In genomic region chr12:56677620-56678019, GRCm38 (mm10) we compare ENCODE assay signal across 27 mouse cellular contexts. TPM values are rescaled to one million over a fixed set of nuclear protein-coding genes. Genes with fewer than 3 reads are reported as not detected.
"Had no signal": no experiment of that assay in that cellular context is flagged by ENCODE, and none has a peak within 500 bp of the region (broad histone marks: within the 10 kb centered on the region; RNA-seq: fewer than 3 reads in every experiment).

No protein-coding gene starts in this region.

- H3K9me3 ChIP-seq: kidney, embryonic 15.5 days; limb, embryonic 10.5 days; limb, embryonic 13.5 days; liver, embryonic 12.5 days; liver, embryonic 15.5 days; lung, embryonic 15.5 days; stomach, embryonic 15.5 days had no signal

- ATAC-seq: liver, embryonic 12.5 days had no signal

- H3K36me3 ChIP-seq: kidney, embryonic 15.5 days; limb, embryonic 10.5 days; limb, embryonic 13.5 days; liver, embryonic 12.5 days; liver, embryonic 15.5 days; lung, embryonic 15.5 days; stomach, embryonic 15.5 days had no signal

- H3K27ac ChIP-seq: kidney, embryonic 15.5 days; limb, embryonic 10.5 days; limb, embryonic 13.5 days; liver, embryonic 12.5 days; liver, embryonic 15.5 days; lung, embryonic 15.5 days; macrophage; stomach, embryonic 15.5 days had no signal

- H3K4me3 ChIP-seq: kidney, embryonic 15.5 days; limb, embryonic 10.5 days; limb, embryonic 13.5 days; liver, embryonic 12.5 days; liver, embryonic 15.5 days; lung, embryonic 15.5 days; stomach, embryonic 15.5 days had no signal

- H3K4me1 ChIP-seq: liver, embryonic 15.5 days had no signal

- H3K9ac ChIP-seq: kidney, embryonic 15.5 days; limb, embryonic 13.5 days; liver, embryonic 12.5 days; liver, embryonic 15.5 days; lung, embryonic 15.5 days; stomach, embryonic 15.5 days had no signal

- DNase-seq: kidney, adult 8-10 months; kidney, postnatal 14 days; kidney, postnatal 4 days; liver; lung, adult 18-20 months; lung, postnatal 10 days; midbrain, embryonic 14.5 days; right cerebral cortex, adult 18-20 months; right cerebral cortex, postnatal 14 days; spleen, adult 18-20 months; thymus, postnatal 36 days had no signal

- H3K4me2 ChIP-seq: kidney, embryonic 15.5 days; limb, embryonic 13.5 days; liver, embryonic 12.5 days; liver, embryonic 15.5 days; lung, embryonic 15.5 days; midbrain, embryonic 11.5 days; stomach, embryonic 15.5 days had no signal

RNA-seq across cellular contexts. Expression of gene Pax9, which starts 13.9 kb away (rescaled TPM):
- total RNA-seq: layer of hippocampus, adult 18-20 months; layer of hippocampus, postnatal 14 days; left cerebral cortex, adult 8-10 months; left cerebral cortex, postnatal 25 days; midbrain, postnatal 0 days had no signal
- polyA plus RNA-seq: macrophage; midbrain, embryonic 14.5 days; midbrain, postnatal 0 days; neural tube, embryonic 14.5 days; urinary bladder, adult 2 months had no signal
